Mouse (Mus musculus) liver (tissue): ENCODE results near the gene Gh.
"Not testable (repeated sequence)": the region's sequence is repeated elsewhere in the genome, so short reads cannot be mapped to it uniquely, and the experiment has no call there.

Experiments used
- DNase-seq: peaks from one replicate; pipeline ENCODE4 v3.0.0-alpha.2; 2020; ENCODE audit warnings: mixed read lengths

Gene Gh

GRCm38 (mm10) chr11:106301765-106302164 lies at the start of gene Gh:
Gene Gh, minus strand, starts transcription at chr11:106301865.
- DNase-seq, result no peak

GRCm38 (mm10) chr11:106351253-106351652 lies 49.6 kb upstream of the Gh start:
- DNase-seq, result no peak

GRCm38 (mm10) chr11:106350853-106351252 lies 49.2 kb upstream of the Gh start:
- DNase-seq, result no peak

- DNase-seq, result no peak
Observed at GRCm38 (mm10) chr11:106349772-106350171, 48.1 kb upstream of the Gh start.

GRCm38 (mm10) chr11:106344910-106345309 lies 43.2 kb upstream of the Gh start:
- DNase-seq, result no peak

- DNase-seq, result no peak
Observed at GRCm38 (mm10) chr11:106340990-106341520, 39.4 kb upstream of the Gh start.

GRCm38 (mm10) chr11:106339323-106339722 lies 37.7 kb upstream of the Gh start:
- DNase-seq, result not testable (repeated sequence)

- no peak for DNase-seq
Observed at GRCm38 (mm10) chr11:106338870-106339269, 37.2 kb upstream of the Gh start.

GRCm38 (mm10) chr11:106338029-106338428 lies 36.4 kb upstream of the Gh start:
- no peak for DNase-seq

- DNase-seq, result no peak
Observed at GRCm38 (mm10) chr11:106334066-106334465, 32.4 kb upstream of the Gh start.

- DNase-seq, result no peak
Observed at GRCm38 (mm10) chr11:106332458-106332857, 30.8 kb upstream of the Gh start.

GRCm38 (mm10) chr11:106329682-106330081 lies 28.0 kb upstream of the Gh start:
- peak; percentile 23 for DNase-seq

- no peak for DNase-seq
Observed at GRCm38 (mm10) chr11:106329128-106329527, 27.5 kb upstream of the Gh start.

- DNase-seq, result no peak
Observed at GRCm38 (mm10) chr11:106328521-106328920, 26.9 kb upstream of the Gh start.

GRCm38 (mm10) chr11:106326475-106326874 lies 24.8 kb upstream of the Gh start:
- DNase-seq, result no peak

GRCm38 (mm10) chr11:106325566-106326206 lies 24.0 kb upstream of the Gh start:
- DNase-seq, result peak; percentile 56

GRCm38 (mm10) chr11:106324858-106325257 lies 23.2 kb upstream of the Gh start:
- no peak for DNase-seq

GRCm38 (mm10) chr11:106318406-106319366 lies 17.0 kb upstream of the Gh start:
- no peak for DNase-seq

- no peak for DNase-seq
Observed at GRCm38 (mm10) chr11:106317801-106318200, 16.1 kb upstream of the Gh start.

- no peak for DNase-seq
Observed at GRCm38 (mm10) chr11:106316416-106316815, 14.8 kb upstream of the Gh start.

GRCm38 (mm10) chr11:106314333-106314812 lies 12.7 kb upstream of the Gh start, which contains the start of gene Cd79b:
Gene Cd79b, minus strand, starts transcription at chr11:106314762.
- no peak for DNase-seq

- DNase-seq, result no peak
Observed at GRCm38 (mm10) chr11:106313533-106313932, 11.9 kb upstream of the Gh start.

- DNase-seq, result no peak
Observed at GRCm38 (mm10) chr11:106310123-106310522, 8.5 kb upstream of the Gh start.
